Mouse (Mus musculus): Measurements from ENCODE around the gene Slc25a41. TPM values are rescaled to one million over a fixed set of nuclear protein-coding genes. Genes with fewer than 3 reads are reported as not detected.
A peak's percentile ranks its signal among the peaks of the same experiment; 100 is the strongest.

Slc25a41 gene
- polyA plus RNA-seq (2012) = not detected in 2 replicates

DNA sequence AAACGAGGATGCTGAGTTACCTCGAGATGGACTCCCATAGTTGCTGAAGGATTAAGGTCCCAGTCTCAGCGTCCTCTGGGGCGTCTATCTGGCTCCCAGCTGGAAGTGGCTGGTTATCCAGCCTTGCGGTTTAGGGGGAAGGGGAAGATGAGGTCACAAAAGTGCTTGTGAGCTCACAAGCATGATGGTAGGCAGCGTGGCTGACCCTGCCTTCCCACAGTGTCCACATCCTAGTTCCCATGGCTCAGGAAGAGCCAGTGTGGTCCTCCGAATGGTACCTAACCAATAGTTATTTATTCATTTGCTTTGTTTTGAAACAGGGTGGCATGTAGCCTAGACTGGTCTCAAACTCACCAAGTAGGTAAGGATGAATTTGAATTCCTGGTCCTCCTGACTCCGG is at the start of gene Slc25a41:
Gene Slc25a41 (minus strand): TSS at position 101 of the 400 bp plus-strand sequence.
- TF ChIP-seq GATA1 (IDR thresholded peaks at IDR 0.05; ENCODE audit: low read length) = no peak

DNA sequence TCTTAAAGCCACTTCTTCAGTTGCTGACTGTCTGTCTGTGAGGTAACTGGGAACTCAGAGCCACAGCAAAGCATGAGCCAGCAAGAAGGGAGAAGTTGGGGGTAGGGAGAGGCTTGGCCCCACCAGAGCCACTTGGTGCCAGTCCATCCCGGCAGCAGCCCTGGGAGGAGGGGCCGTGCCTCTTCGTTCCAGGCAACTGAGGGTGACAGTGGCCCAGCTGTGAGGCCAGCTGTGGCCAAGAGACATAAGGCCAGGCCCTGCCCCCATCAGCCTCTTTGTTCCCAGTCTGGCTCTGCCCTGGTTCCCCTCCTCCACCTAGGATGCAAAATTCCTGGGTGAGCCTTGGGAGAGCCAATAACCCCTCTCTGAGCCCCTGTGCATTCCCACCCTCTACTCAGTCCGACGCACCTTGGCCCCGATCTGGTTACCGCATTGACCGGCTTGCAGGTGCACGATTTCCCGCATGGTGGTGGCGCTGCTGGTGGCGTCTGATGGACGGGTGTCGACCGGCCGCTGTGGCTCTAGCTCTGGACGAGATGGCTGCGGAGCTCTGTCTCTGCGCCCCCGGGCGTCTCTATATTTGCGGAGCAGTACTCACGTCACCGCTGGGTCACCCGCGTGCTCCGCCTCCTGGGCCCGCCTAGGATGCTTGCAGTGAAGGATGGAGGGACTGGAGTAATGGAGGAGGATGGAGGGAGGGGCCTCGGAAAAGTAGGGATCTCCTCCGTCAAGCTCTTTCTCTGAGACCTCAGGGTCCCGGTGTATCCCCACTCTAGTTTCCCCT is 45.8 kb upstream of the Slc25a41 start, which contains the start of gene Tubb4a:
Gene Tubb4a (minus strand): TSS at position 734 of the 784 bp plus-strand sequence.
- no peak for TF ChIP-seq GATA1 (IDR thresholded peaks at IDR 0.05; ENCODE audit: low read length)

DNA sequence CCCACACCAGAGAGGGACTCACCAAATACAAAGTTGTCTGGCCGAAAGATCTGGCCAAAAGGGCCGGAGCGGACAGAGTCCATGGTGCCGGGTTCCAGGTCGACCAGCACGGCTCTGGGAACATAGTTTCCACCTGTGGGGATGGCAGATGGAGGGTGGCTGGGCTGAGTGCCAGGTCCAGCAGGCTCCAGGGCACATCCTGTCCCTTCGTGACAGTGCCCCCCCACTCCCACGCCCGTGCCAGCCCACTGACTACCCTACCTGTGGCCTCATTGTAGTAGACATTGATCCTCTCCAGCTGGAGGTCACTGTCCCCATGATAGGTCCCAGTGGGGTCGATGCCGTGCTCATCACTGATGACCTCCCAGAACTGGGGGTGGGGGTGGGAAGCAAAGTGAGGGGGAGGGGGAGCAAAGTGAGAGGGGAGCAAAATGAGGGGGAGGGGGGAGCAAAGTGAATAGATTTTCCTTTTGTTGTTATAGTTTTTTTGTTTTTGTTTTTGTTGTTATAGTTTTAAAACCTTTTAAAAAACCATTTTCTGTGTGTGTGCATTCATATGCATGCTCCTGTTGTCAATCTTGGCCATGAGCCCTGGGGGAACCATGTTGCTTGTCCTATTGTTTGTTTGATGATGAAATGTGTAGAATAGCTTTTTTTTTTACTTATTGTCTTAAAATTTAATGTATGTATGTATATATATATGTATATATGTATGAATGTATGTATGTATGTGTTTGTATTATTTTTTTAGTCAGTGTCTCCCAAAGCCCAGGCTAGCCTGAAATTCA is 44.7 kb upstream of the Slc25a41 start:
- TF ChIP-seq GATA1 (IDR thresholded peaks at IDR 0.05; ENCODE audit: low read length) = no peak

DNA sequence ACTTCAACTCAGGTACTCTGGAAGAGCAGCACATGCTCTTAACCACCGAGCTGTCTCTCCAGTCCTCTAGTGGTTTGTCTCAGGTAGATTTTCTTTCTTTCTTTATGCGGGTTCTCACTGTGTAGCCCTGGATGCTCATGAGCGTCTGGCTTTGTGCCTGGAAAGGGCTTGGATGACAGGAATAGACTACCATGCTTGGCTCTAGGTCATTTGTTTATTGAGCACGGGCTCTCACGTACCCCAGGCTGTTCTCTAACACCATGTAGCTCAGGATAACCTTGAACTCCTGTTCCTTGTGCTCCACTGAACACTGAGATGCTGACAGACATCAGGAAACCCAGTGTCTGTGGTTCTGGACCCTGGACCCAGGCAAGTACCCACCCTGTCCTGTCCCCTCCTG is 41.0 kb upstream of the Slc25a41 start:
- no peak for TF ChIP-seq GATA1 (IDR thresholded peaks at IDR 0.05; ENCODE audit: low read length)

DNA sequence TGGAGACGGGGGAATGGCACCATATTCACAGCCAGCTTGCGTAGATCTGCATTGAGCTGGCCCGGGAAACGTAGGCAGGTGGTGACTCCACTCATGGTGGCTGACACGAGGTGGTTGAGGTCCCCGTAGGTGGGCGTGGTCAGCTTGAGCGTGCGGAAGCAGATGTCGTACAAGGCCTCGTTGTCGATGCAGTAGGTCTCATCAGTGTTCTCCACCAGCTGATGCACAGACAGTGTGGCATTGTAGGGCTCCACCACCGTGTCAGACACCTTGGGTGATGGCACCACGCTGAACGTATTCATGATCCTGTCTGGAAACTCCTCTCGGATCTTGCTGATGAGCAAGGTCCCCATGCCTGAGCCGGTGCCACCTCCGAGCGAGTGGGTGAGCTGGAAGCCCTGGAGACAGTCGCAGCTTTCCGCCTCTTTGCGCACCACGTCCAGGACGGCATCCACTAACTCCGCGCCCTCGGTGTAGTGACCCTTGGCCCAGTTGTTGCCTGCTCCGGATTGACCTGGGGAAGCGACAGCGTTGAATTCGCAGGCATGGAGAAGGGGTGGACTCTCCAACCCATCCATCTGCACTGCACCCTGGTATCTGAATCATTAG is 39.9 kb upstream of the Slc25a41 start:
- TF ChIP-seq GATA1 (IDR thresholded peaks at IDR 0.05; ENCODE audit: low read length) = no peak

DNA sequence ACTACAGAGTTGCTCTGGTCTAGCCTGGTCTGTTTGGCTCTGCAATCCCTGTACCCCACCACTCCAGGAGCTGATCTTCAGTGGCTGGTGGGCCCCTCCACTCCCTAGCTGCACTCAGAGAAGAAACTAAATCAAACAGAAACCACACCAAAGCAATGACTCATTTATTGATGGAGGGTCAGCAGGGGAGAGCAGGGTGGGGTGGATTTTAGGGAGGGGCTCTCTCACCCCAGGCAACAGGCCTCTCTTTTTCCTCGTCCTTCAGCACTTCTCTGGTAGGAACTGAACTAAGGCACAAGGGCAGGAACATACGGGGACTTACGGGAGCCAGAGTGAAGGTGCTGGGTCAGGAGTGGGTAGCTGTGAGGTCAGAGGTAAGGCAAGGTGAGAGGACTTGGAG is 38.5 kb upstream of the Slc25a41 start:
- TF ChIP-seq GATA1 (IDR thresholded peaks at IDR 0.05; ENCODE audit: low read length) = no peak

DNA sequence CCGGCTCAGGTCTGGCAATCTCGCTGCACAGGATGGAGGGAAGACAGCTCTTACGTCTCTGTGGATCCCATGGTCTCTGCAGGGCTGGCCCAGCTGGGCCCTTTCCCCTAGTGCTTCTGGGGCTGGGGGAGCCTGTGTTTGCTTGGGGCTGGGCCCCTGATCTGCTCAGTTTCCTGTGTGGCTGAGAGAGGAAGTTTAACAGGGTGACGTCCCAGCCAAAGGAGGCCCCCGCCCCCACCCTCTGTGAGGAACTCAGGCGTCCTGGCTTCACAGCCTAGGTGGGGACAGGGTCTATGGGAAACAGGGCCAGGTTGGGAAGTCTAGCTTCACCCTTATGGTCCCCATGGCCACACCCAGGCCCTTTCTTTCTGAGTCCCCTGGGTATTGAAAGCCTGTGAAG is 36.9 kb upstream of the Slc25a41 start, which contains the start of gene Dennd1c:
Gene Dennd1c (minus strand): TSS at position 179 of the 400 bp plus-strand sequence.
- no peak for TF ChIP-seq GATA1 (IDR thresholded peaks at IDR 0.05; ENCODE audit: low read length)

DNA sequence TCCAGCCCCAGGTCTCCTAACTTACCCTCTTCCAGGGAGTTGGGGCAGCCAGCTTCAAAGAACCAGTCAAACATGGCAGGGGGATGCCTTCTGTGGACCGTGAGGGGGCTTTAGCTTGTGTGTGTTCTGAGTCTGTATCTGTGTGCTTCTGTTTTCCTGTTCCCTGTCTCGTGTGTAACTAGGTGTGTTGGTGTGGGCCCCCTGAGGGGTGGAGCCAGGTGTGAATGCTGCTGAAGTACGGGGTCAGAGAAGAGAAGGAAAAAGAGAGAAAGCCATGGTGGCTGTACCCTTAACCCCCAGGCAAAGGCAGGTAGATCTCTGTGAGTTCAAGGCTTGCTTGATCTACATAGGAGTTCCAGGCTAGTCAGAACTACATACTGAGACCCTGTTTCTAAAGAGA is 35.5 kb upstream of the Slc25a41 start:
- TF ChIP-seq GATA1 (IDR thresholded peaks at IDR 0.05; ENCODE audit: low read length) = no peak

DNA sequence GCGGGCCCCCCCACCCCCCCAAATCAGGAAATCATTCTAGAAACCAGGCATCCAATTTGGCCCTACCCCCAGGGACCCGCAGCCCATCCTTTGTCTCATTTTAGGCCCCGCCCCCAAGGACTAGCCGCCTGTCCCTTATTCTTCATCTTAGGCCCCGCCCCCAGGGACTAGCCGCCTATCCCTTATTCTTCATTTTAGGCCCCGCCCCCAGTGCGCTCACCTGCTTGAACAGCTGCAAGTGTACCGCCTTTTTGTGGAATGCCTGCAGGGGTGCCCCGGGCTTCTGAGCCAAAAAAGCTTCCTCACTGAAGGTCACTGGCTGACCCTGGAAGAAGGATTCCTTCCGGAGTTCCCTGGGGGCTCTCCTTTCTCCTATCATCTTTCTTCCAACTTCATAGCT is 29.2 kb upstream of the Slc25a41 start:
- TF ChIP-seq GATA1 (IDR thresholded peaks at IDR 0.05; ENCODE audit: low read length) = no peak

DNA sequence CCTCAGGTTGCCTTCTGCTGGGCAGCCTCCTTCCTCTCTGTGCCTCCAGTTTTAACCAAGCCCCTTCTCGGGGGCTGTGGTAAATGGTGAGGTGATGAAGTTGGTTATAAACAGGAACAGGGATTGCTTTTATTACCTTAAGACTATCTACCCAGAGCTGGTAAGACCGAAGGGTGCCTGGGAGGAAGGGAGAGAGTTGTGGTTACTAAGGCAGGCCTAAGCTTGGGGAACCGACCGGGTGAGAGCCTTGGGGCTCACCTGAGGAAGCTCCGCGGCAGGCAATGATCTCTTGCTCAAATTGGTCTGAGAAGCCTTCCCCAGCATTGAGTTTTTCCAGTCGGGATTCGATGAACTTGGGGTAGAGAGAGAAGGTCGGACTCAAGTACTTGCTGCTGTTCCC is 28.8 kb upstream of the Slc25a41 start:
- no peak for TF ChIP-seq GATA1 (IDR thresholded peaks at IDR 0.05; ENCODE audit: low read length)

DNA sequence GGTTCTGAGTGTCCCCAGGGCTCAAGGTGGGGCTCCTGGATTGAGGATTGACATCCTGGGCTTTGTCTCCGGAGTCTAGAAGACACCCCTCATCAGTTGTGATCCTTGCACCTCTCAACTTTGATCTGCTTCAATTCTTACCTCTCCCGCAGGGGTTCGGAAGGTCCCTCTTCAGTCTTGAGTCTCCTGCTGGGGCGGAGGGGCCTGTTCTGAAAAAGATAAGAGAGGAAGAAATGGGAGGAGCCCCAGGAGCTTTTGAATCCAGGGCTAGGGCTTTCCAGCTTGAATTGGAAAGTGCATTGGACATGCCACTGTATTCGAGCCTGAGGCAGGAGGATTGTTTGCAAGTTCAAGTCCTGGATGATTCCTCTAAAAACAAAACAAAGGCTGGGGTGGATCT is 25.5 kb upstream of the Slc25a41 start:
- TF ChIP-seq GATA1 (IDR thresholded peaks at IDR 0.05; ENCODE audit: low read length) = no peak

DNA sequence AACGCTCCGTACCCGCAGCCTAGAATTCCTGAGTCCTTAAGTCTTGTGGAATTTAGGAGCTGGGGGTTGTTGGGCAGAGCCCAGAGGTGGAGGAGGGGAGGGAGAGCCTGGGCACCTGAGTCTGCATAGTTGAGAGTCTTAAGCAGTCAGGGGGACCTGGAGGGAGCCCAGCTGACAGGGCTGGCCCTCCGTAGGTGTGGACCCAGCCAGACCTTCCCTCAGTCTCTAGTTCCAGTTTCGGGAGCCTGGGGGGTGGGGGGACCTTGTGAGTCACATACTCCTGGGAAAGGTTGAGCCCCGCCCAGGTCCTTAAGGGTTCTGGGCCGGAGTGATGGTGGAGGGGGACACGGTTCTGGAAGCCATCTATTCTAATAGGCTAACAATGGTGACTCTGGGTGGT is 21.6 kb upstream of the Slc25a41 start:
- no peak for TF ChIP-seq GATA1 (IDR thresholded peaks at IDR 0.05; ENCODE audit: low read length)

DNA sequence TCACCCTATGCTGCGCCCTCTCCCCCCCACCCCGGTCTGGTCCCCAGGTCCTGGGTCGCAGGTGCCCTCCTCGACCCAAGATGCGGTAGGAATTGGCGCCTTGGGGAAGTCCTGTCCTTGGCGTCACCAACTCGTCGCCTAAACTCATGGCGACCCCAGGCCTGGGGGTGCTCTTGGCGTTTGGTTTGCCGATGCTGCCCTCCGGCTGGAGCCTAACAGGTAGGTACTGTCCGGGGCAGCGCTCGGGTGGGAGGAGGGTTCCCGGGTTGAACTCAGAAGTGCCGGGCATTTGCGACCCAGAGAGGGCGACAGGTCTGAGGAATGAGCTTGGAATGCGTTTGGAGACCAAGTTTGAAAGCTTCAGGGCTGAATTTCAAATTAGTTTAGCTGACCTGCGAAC is 21.1 kb upstream of the Slc25a41 start:
- TF ChIP-seq GATA1 (IDR thresholded peaks at IDR 0.05; ENCODE audit: low read length) = no peak

DNA sequence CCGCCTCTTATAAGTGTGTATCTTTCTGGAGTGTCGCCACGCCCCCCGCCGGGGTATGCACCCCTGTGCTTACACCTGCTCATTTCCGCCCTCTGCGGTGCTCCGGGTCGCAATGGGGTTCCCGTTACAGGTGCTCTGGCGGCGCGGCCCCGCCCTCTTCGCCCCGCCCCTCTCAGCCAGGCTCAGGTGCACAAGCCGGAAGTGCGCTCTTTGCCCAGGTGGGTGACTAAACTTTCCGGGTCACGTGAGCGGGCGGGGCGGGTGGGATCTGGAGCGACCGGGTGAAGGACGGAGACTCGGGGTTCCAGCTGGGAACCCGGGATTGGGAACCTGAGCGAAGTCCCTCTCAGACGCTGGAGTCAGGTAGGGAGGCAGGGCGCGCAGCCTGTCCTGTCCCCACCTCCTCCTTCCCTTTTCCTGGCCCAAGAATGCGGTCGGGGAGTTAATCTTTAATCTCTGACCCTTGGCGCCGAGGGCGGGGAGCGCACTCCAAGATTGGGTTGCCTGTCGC is 20.6 kb upstream of the Slc25a41 start:
- no peak for TF ChIP-seq GATA1 (IDR thresholded peaks at IDR 0.05; ENCODE audit: low read length)

DNA sequence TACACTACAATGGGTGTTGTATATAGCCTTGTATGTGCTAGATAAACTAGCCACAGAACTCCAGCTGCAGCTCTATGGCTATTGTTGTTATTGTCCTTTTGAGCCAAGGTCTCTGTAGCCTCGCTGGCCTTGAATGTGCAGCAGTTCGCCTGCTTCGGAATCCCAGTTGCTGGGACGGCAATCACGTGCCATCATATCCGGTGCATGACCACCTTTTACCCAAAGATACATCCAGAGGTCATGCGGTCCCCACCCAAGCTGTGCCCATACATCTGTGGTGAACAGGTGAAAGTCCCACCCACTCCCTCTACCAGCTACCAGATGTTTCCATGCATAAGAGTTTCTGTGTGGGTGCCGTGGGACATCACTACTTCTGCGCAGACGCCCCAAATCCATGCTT is 19.6 kb upstream of the Slc25a41 start:
- no peak for TF ChIP-seq GATA1 (IDR thresholded peaks at IDR 0.05; ENCODE audit: low read length)

DNA sequence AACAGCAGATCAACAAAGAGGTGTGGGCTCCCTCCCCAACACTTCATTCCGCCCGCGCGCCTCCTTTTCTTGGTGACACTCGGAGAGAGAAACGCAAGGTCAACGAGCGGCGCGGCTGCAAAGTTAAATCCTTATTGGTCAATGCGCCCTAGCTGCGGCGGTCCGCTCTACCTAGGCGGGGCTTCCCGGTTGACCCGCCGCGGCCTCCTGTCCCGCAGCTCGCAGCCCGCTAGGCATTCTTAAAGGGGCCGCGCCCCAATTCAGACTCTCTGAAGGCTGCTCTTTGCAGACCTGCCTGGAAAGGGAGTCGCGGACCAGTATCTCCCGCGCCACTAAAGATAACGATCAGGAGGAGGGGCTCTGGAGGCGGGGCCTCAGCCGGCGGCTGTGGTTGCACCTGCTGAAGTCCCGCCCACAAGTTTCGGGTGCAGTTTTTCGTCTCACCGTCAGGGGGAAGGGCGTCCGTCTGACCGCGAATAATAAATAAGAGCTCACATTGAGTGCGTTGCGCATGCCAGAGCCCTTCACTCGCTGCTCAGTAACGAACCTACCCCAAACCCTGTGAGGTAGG is 18.9 kb upstream of the Slc25a41 start:
- peak; percentile 13 for TF ChIP-seq GATA1 (IDR thresholded peaks at IDR 0.05; ENCODE audit: low read length)

Measured in G1E-ER4 (cell line).